Comparison of ENCODE assay signal across 20 mouse cellular contexts in genomic region chr8:124835848-124836247, GRCm38 (mm10). TPM values are rescaled to one million over a fixed set of nuclear protein-coding genes. Genes with fewer than 3 reads are reported as not detected.
A peak's percentile ranks its signal among the peaks of the same experiment; 100 is the strongest.
DNase-seq lines count a peak whose midpoint lies in the region; ATAC-seq and TF ChIP-seq lines count a peak whose summit lies in the region.
"Had no signal": no experiment of that assay in that cellular context is flagged by ENCODE, and none has a peak within 500 bp of the region (broad histone marks: within the 10 kb centered on the region; RNA-seq: fewer than 3 reads in every experiment).

No protein-coding gene starts in this region.

- no peak overlapping the region for H3K4me2 ChIP-seq in heart, postnatal 0 days (ENCODE audit: low read depth, low read length)
- H3K4me2 ChIP-seq: embryonic facial prominence, embryonic 12.5 days; forebrain, embryonic 13.5 days; forebrain, embryonic 15.5 days had no signal

- no peaks in the 10 kb centered on the region for H3K79me2 ChIP-seq in MEL (ENCODE audit: control insufficient read depth, insufficient read depth, low read length, poor library complexity)

- TF ChIP-seq CTCF in heart, postnatal 0 days (IDR thresholded peaks at IDR 0.05; ENCODE audit: low read depth), result no peak
- TF ChIP-seq CTCF in MEL (IDR thresholded peaks at IDR 0.05 in 2 of 3, conservative IDR thresholded peaks at IDR 0.05 in 1 of 3; ENCODE audit: control insufficient read depth in 1 of 3, insufficient read depth in 1 of 3, low read depth in 2 of 3, low read length in 3 of 3, poor library complexity in 1 of 3, severe bottlenecking in 1 of 3), result no peak

- H3K9ac ChIP-seq in heart, postnatal 0 days (replicated peaks; ENCODE audit: low read depth, low read length), result no peak overlapping the region
- H3K9ac ChIP-seq in MEL (ENCODE audit: control insufficient read depth, low read depth, low read length, poor library complexity, severe bottlenecking), result no peak overlapping the region
- H3K9ac ChIP-seq: embryonic facial prominence, embryonic 12.5 days; forebrain, embryonic 13.5 days; forebrain, embryonic 15.5 days; forebrain, postnatal 0 days had no signal

- H3K4me3 ChIP-seq in heart, postnatal 0 days (ENCODE audit: low read depth, low read length), result no peak overlapping the region
- H3K4me3 ChIP-seq in MEL (ENCODE audit: control insufficient read depth in 1 of 2, insufficient read depth in 1 of 2, low read depth in 2 of 2, low read length in 2 of 2), result no peak overlapping the region
- H3K4me3 ChIP-seq: embryonic facial prominence, embryonic 10.5 days; embryonic facial prominence, embryonic 12.5 days; forebrain, embryonic 13.5 days; forebrain, embryonic 15.5 days had no signal

- no peaks in the 10 kb centered on the region for H3K9me3 ChIP-seq in heart, postnatal 0 days (replicated peaks; ENCODE audit: control insufficient read depth, low read length)
- no peaks in the 10 kb centered on the region for H3K9me3 ChIP-seq in MEL (replicated peaks; ENCODE audit: insufficient read depth, low read length)
- H3K9me3 ChIP-seq: embryonic facial prominence, embryonic 10.5 days; embryonic facial prominence, embryonic 12.5 days; forebrain, embryonic 13.5 days; forebrain, embryonic 15.5 days; G1E had no signal

- H3K4me1 ChIP-seq in heart, postnatal 0 days (ENCODE audit: control insufficient read depth, insufficient read depth), result peaks cover 22% of the 10 kb centered on the region
- no peaks in the 10 kb centered on the region for H3K4me1 ChIP-seq in MEL (ENCODE audit: control insufficient read depth in 1 of 2, insufficient read depth in 2 of 2, low read length in 2 of 2)
- H3K4me1 ChIP-seq: embryonic facial prominence, embryonic 12.5 days; forebrain, embryonic 13.5 days; forebrain, embryonic 15.5 days had no signal

- TF ChIP-seq EP300 in heart, postnatal 0 days (IDR thresholded peaks at IDR 0.05; ENCODE audit: low read depth), result no peak
- no peak for TF ChIP-seq EP300 in MEL (IDR thresholded peaks at IDR 0.05; ENCODE audit: low read depth in 1 of 2, low read length in 2 of 2)

- peak; percentile 8 for DNase-seq in heart, postnatal 0 days (ENCODE audit: low spot score)
- DNase-seq in heart, adult 9 months (ENCODE audit: low spot score in 2 of 2), result no peak
- no peak for DNase-seq in MEL (ENCODE audit: low read depth, low spot score)
- no peak for DNase-seq in spleen, postnatal 10 days (ENCODE audit: low spot score in 2 of 2)
- DNase-seq in kidney, postnatal 4 days, result no peak
- DNase-seq: adrenal gland, adult 2 months; adrenal gland, postnatal 10 days; adrenal gland, postnatal 25 days; cerebellum, adult 11-12 months; cerebellum, adult 2 months; cerebellum, adult 9-10 months; cerebellum, postnatal 10 days; cerebellum, postnatal 25 days; forebrain, postnatal 0 days had no signal

- no peak for ATAC-seq in heart, postnatal 0 days (ENCODE audit: insufficient read depth, low read depth)
- ATAC-seq: forebrain, embryonic 13.5 days; forebrain, embryonic 15.5 days; forebrain, postnatal 0 days had no signal

- TF ChIP-seq POLR2A in MEL (IDR thresholded peaks at IDR 0.05; ENCODE audit: control insufficient read depth in 1 of 2, insufficient read depth in 1 of 2, low read depth in 1 of 2, low read length in 2 of 2, poor library complexity in 1 of 2), result no peak

- no peak overlapping the region for H3K27ac ChIP-seq in heart, postnatal 0 days (ENCODE audit: low read depth)
- H3K27ac ChIP-seq in MEL (ENCODE audit: control insufficient read depth, low read depth, low read length), result no peak overlapping the region
- H3K27ac ChIP-seq: embryonic facial prominence, embryonic 10.5 days; embryonic facial prominence, embryonic 12.5 days; forebrain, embryonic 13.5 days; forebrain, embryonic 15.5 days had no signal

- H3K36me3 ChIP-seq in heart, postnatal 0 days (replicated peaks; ENCODE audit: control insufficient read depth, insufficient read depth, low read length), result peaks cover 31% of the 10 kb centered on the region
- peaks cover 0 to 3% of the 10 kb centered on the region in 2 experiments; a peak in 1 of 4 replicates for H3K36me3 ChIP-seq in MEL (ENCODE audit: control insufficient read depth in 1 of 2, insufficient read depth in 2 of 2, low read length in 2 of 2)

- no peaks in the 10 kb centered on the region for H3K27me3 ChIP-seq in heart, postnatal 0 days (ENCODE audit: control insufficient read depth, insufficient read depth, low read length)
- H3K27me3 ChIP-seq in MEL (ENCODE audit: control insufficient read depth in 1 of 2, insufficient read depth in 2 of 2, low read length in 2 of 2), result no peaks in the 10 kb centered on the region
- H3K27me3 ChIP-seq: embryonic facial prominence, embryonic 12.5 days; forebrain, embryonic 13.5 days; forebrain, embryonic 15.5 days had no signal

- no peak for TF ChIP-seq RAD21 in MEL (IDR thresholded peaks at IDR 0.05; ENCODE audit: low read depth, low read length)

TF ChIP-seq in MEL, 35 proteins besides CTCF, POLR2A, EP300 and RAD21:
- TF ChIP-seq CHD1 (IDR thresholded peaks at IDR 0.05; ENCODE audit: low read depth, low read length) (no peak), POLR2AphosphoS2 (IDR thresholded peaks at IDR 0.05; ENCODE audit: low read length) (peak; percentile 51; the same call in 1 of the 2 replicates), ZC3H11A (IDR thresholded peaks at IDR 0.05; ENCODE audit: low read depth, low read length) (no peak)

RNA-seq across cellular contexts. Expression of gene Gnpat, which starts 27.0 kb away (rescaled TPM):
- 77.2 and 117 TPM in 2 replicates for total RNA-seq in heart, postnatal 0 days (2014; rRNA removed; ENCODE audit: low replicate concordance)
- polyA plus RNA-seq in heart, postnatal 0 days (2015; fragmentation: Nextera tagmentation; extraction: Ambion mirVana), result 114 and 115 TPM in 2 replicates
- total RNA-seq in MEL (2012; rRNA removed), result 74.3 and 86.8 TPM in 2 replicates
- polyA plus RNA-seq in MEL (2012; ENCODE audit: insufficient read depth in 1 of 2, insufficient read length in 2 of 2, low read depth in 1 of 2, low replicate concordance in 2 of 2, missing spikeins in 1 of 2), result 100 to 1,000 TPM; 117 to 637 TPM

RNA-seq across cellular contexts. Expression of gene 2810004N23Rik, which starts 27.1 kb away (rescaled TPM):
- 45.9 and 49.9 TPM in 2 replicates for total RNA-seq in heart, postnatal 0 days (2014; rRNA removed; ENCODE audit: low replicate concordance)
- polyA plus RNA-seq in heart, postnatal 0 days (2015; fragmentation: Nextera tagmentation; extraction: Ambion mirVana), result 49.6 and 50.2 TPM in 2 replicates
- total RNA-seq in MEL (2012; rRNA removed), result 57.5 and 64.0 TPM in 2 replicates
- 10 to 100 TPM; 54.8 to 68.9 TPM for polyA plus RNA-seq in MEL (2012; ENCODE audit: insufficient read depth in 1 of 2, insufficient read length in 2 of 2, low read depth in 1 of 2, low replicate concordance in 2 of 2, missing spikeins in 1 of 2)

RNA-seq across cellular contexts. Expression of gene Trim67, which starts 43.0 kb away (rescaled TPM):
- 0.04 and 0.08 TPM in 2 replicates for total RNA-seq in heart, postnatal 0 days (2014; rRNA removed; ENCODE audit: low replicate concordance)
- polyA plus RNA-seq in heart, postnatal 0 days (2015; fragmentation: Nextera tagmentation; extraction: Ambion mirVana), result 0.07 and 0.08 TPM in 2 replicates
- not detected in 2 replicates for total RNA-seq in MEL (2012; rRNA removed)
- under 1 TPM in 1 of 2 experiments, not detected in 1; 0.06 TPM for polyA plus RNA-seq in MEL (2012; ENCODE audit: insufficient read depth in 1 of 2, insufficient read length in 2 of 2, low read depth in 1 of 2, low replicate concordance in 2 of 2, missing spikeins in 1 of 2)
- polyA plus RNA-seq: C2C12, G1E had no signal
